Mouse (Mus musculus) heart, embryonic 16.5 days (tissue): Measurements from ENCODE around the gene Ggt1. TPM values are rescaled to one million over a fixed set of nuclear protein-coding genes. Genes with fewer than 3 reads are reported as not detected.

Experiments used
- ATAC-seq: fragments of 200-750 bp; cut with Nextera tagmentation; replicated peaks from 2 replicates; pipeline ENCODE4 v1.8.0; 2017; ENCODE audit warnings: moderate number of reproducible peaks; ENCODE audit not compliant: insufficient read depth, low FRiP score; ENCODE audit errors: extremely low read depth
- H3K27ac ChIP-seq: fragments of 300-500 bp; sonication (generic); 2 replicates; pipeline ENCODE4 v1.5.1; 2014; ENCODE audit warnings: mild to moderate bottlenecking, low read length, control low read depth, moderate library complexity
- H3K27me3 ChIP-seq: fragments of 300-500 bp; sonication (generic); 2 replicates; pipeline ENCODE4 v1.6.1; 2014; ENCODE audit warnings: low read length, mixed read lengths; ENCODE audit not compliant: control insufficient read depth, insufficient read depth
- H3K36me3 ChIP-seq: fragments of 300-500 bp; sonication (generic); 2 replicates; pipeline ENCODE4 v1.6.1; 2014; ENCODE audit not compliant: control insufficient read depth, insufficient read depth
- H3K4me1 ChIP-seq: fragments of 300-500 bp; sonication (generic); 2 replicates; pipeline ENCODE4 v1.6.1; 2014; ENCODE audit warnings: low read length, mixed read lengths; ENCODE audit not compliant: control insufficient read depth, insufficient read depth
- H3K4me2 ChIP-seq: fragments of 300-500 bp; sonication (generic); 2 replicates; pipeline ENCODE4 v1.6.1; 2014; ENCODE audit warnings: low read depth, mild to moderate bottlenecking, control low read depth, low read length
- H3K4me3 ChIP-seq: fragments of 300-500 bp; sonication (generic); 2 replicates; pipeline ENCODE4 v1.5.1; 2014; ENCODE audit warnings: mild to moderate bottlenecking, control low read depth, low read length
- H3K9ac ChIP-seq: fragments of 300-500 bp; sonication (generic); 2 replicates; pipeline ENCODE4 v1.6.1; 2014; ENCODE audit warnings: low read length, control low read depth
- H3K9me3 ChIP-seq: fragments of 300-500 bp; sonication (generic); replicated peaks from 2 replicates; pipeline ENCODE4 v1.6.1; 2016; ENCODE audit warnings: low read length; ENCODE audit not compliant: control insufficient read depth
- WGBS: fragments of 180-500 bp; shearing (Covaris S2); extraction: QIAGEN DNeasy Blood & Tissue Kit; methylation state at CpG from one replicate; pipeline ENCODE4 v1.1.7; 2014; 5-methylcytosine and 5-hydroxymethylcytosine counted together
- polyA plus RNA-seq: library from polyadenylated mRNA; unstranded; fragments of >200 nt; fragmentation: Nextera tagmentation; extraction: Ambion mirVana; gene quantifications from 2 replicates; pipeline ENCODE4 v1.2.1, GENCODE M21; 2015

Ggt1 gene
- polyA plus RNA-seq, 1 experiment from 2014 or later = 2.4 TPM

- WGBS = 66% methylated on average over 7 of the region's 7 CpGs
- H3K4me2 ChIP-seq = no peak overlapping the region
- H3K27me3 ChIP-seq = no peaks in the 10 kb centered on the region
- H3K9me3 ChIP-seq = no peaks in the 10 kb centered on the region; the same call in 1 of the 2 replicates
- H3K4me1 ChIP-seq = peaks cover 37% of the 10 kb centered on the region
- no peaks in the 10 kb centered on the region for H3K36me3 ChIP-seq
- H3K9ac ChIP-seq = no peak overlapping the region
- H3K27ac ChIP-seq = peak overlapping the region; percentile 85
- no peak for ATAC-seq
- H3K4me3 ChIP-seq = no peak overlapping the region
These were observed 31.2 kb downstream of the Ggt1 start for GRCm38 (mm10) chr10:75592585-75592984.

- H3K36me3 ChIP-seq = no peaks in the 10 kb centered on the region
- H3K27me3 ChIP-seq = no peaks in the 10 kb centered on the region
- H3K9me3 ChIP-seq = peaks cover 5% of the 10 kb centered on the region
- ATAC-seq = no peak
- no peak overlapping the region for H3K27ac ChIP-seq
- peaks cover 8% of the 10 kb centered on the region for H3K4me1 ChIP-seq
- 57% methylated on average over 8 of the region's 8 CpGs for WGBS
- H3K4me2 ChIP-seq = no peak overlapping the region
- H3K4me3 ChIP-seq = no peak overlapping the region
- H3K9ac ChIP-seq = no peak overlapping the region
These were observed 34.6 kb downstream of the Ggt1 start for GRCm38 (mm10) chr10:75595981-75596380.

GRCm38 (mm10) chr10:75600189-75600730, 38.9 kb downstream of the Ggt1 start:
- Histone ChIP-seq H3K9me3 (peaks cover 5% of the 10 kb centered on the region), H3K4me3 (no peak overlapping the region), H3K4me2 (no peak overlapping the region), H3K27me3 (no peaks in the 10 kb centered on the region), H3K27ac (no peak overlapping the region), H3K4me1 (peaks cover 2% of the 10 kb centered on the region; the same call in 1 of the 2 replicates), H3K36me3 (no peaks in the 10 kb centered on the region), H3K9ac (no peak overlapping the region)
- 65% methylated on average over 7 of the region's 7 CpGs for WGBS
- no peak for ATAC-seq

- H3K9ac ChIP-seq = no peak overlapping the region
- no peak overlapping the region for H3K4me2 ChIP-seq
- no peaks in the 10 kb centered on the region for H3K9me3 ChIP-seq
- H3K27me3 ChIP-seq = no peaks in the 10 kb centered on the region
- H3K36me3 ChIP-seq = no peaks in the 10 kb centered on the region
- no peak for ATAC-seq
- no peak overlapping the region for H3K4me3 ChIP-seq
- H3K4me1 ChIP-seq = peaks cover 3% of the 10 kb centered on the region; the same call in 1 of the 2 replicates
- 28% methylated on average over 11 of the region's 11 CpGs for WGBS
- no peak overlapping the region for H3K27ac ChIP-seq
These were observed 43.9 kb downstream of the Ggt1 start for GRCm38 (mm10) chr10:75605162-75605846.

DNA sequence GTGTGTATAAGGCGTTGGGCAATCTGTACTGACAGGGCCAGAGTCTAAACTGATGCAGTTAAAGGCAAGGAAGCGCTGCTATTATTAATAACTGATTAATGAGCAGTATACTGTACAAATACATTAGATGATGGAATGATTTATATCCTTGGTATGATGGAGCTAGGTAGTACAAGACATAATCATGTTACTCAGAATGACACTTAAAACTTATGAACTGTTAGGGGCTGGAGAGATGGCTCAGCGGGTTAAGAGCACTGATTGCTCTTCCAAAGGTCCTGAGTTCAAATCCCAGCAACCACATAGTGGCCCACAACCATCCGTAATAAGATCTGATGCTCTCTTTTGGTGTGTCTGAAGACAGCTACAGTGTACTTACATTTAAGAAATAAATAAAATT, 45.8 kb downstream of the Ggt1 start:
- H3K27me3 ChIP-seq = no peaks in the 10 kb centered on the region
- no peaks in the 10 kb centered on the region for H3K9me3 ChIP-seq
- H3K4me3 ChIP-seq = no peak overlapping the region
- H3K4me2 ChIP-seq = no peak overlapping the region
- ATAC-seq = no peak
- H3K9ac ChIP-seq = no peak overlapping the region
- 87% methylated on average over 4 of the region's 4 CpGs for WGBS
- no peak overlapping the region for H3K27ac ChIP-seq
- H3K4me1 ChIP-seq = peaks cover 3% of the 10 kb centered on the region; the same call in 1 of the 2 replicates
- no peaks in the 10 kb centered on the region for H3K36me3 ChIP-seq

DNA sequence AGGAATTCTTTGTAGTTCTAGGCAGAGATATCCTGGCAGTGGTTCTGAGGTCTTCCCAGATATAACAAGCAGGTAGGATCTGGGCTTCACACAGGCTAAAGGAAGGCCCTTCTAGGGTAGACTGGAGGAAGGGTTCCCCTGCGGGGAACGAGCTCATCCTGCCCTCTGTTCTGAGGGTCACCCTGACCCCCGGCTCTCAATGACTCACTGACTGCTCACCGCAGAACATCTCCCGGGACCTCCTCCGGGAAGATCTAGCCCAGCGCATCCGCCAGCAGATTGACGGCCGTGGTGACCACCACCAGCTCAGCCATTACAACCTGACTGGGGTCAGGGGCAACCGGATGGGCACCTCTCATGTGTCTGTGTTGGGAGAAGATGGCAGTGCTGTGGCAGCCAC, 47.6 kb downstream of the Ggt1 start:
- H3K4me1 ChIP-seq = peaks cover 3% of the 10 kb centered on the region; the same call in 1 of the 2 replicates
- no peak overlapping the region for H3K4me3 ChIP-seq
- WGBS = 87% methylated on average over 11 of the region's 11 CpGs
- no peak overlapping the region for H3K9ac ChIP-seq
- no peak for ATAC-seq
- H3K4me2 ChIP-seq = no peak overlapping the region
- H3K27me3 ChIP-seq = no peaks in the 10 kb centered on the region
- H3K27ac ChIP-seq = no peak overlapping the region
- H3K9me3 ChIP-seq = no peaks in the 10 kb centered on the region
- no peaks in the 10 kb centered on the region for H3K36me3 ChIP-seq

GRCm38 (mm10) chr10:75610486-75610885, 49.1 kb downstream of the Ggt1 start:
- Histone ChIP-seq H3K9me3 (no peaks in the 10 kb centered on the region), H3K27ac (no peak overlapping the region), H3K4me3 (no peak overlapping the region), H3K27me3 (no peaks in the 10 kb centered on the region), H3K4me2 (no peak overlapping the region), H3K9ac (no peak overlapping the region), H3K36me3 (peaks cover 2% of the 10 kb centered on the region; the same call in 1 of the 2 replicates), H3K4me1 (no peaks in the 10 kb centered on the region)
- WGBS = 52% methylated on average over 7 of the region's 7 CpGs
- ATAC-seq = no peak

DNA sequence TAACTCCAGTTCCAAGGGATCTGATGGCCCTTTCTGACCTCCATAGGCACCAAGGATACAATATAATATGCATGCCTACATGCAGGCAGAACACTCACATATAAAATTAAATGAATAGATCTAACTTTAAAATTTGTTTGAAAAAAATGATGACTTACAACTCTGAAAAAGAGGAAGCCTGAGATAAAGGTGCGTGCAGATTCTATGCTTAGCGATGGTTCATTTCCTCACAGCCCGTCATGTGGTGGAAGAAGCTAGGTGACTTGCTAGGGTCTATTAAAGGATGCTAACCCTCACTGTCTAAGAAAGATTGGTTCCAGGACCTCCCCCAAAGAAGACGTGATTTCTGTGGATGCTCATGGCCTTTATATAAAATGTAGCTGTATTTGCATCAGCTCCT, 54.6 kb downstream of the Ggt1 start:
- no peak overlapping the region for H3K4me2 ChIP-seq
- 81% methylated on average over 4 of the region's 4 CpGs for WGBS
- ATAC-seq = no peak
- no peak overlapping the region for H3K27ac ChIP-seq
- peaks cover 2% of the 10 kb centered on the region; the same call in 1 of the 2 replicates for H3K36me3 ChIP-seq
- H3K4me3 ChIP-seq = no peak overlapping the region
- H3K4me1 ChIP-seq = no peaks in the 10 kb centered on the region
- H3K9me3 ChIP-seq = no peaks in the 10 kb centered on the region
- H3K27me3 ChIP-seq = no peaks in the 10 kb centered on the region
- no peak overlapping the region for H3K9ac ChIP-seq

DNA sequence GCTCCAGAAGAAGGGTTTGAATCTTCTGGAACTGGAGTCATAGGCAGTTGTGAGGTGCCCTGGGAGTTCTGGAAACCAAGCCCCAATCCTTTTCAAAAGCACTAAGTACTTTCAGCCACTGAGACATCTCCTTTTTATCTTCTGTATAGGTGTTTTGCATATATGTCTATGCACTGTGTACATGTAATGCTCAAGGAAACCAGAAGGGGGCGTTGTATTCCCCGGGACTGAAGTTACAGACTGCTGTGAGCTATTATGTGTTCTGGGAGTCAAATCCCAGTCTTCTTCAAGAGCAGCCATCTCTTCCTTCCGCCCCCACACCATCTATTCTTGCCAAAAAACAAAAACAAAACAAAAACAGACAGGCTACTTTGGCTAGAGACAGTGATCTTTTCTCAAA, 59.4 kb downstream of the Ggt1 start:
- 44% methylated on average over 3 of the region's 3 CpGs for WGBS
- no peak for ATAC-seq
- peaks cover 2% of the 10 kb centered on the region; the same call in 1 of the 2 replicates for H3K9me3 ChIP-seq

More for the DNA sequence above, 59.4 kb downstream of the Ggt1 start:
- Histone ChIP-seq H3K9ac (no peak overlapping the region), H3K4me2 (no peak overlapping the region), H3K36me3 (no peaks in the 10 kb centered on the region), H3K4me3 (no peak overlapping the region), H3K27ac (no peak overlapping the region), H3K27me3 (no peaks in the 10 kb centered on the region), H3K4me1 (no peaks in the 10 kb centered on the region)
